Mouse (Mus musculus) olfactory bulb, adult 2 months (tissue): Measurements from ENCODE around the gene Prkab2. TPM values are rescaled to one million over a fixed set of nuclear protein-coding genes. Genes with fewer than 3 reads are reported as not detected.

Experiments
- H3K27ac ChIP-seq: fragments of 200-500 bp; 2 replicates; pipeline ENCODE4 v1.5.1; 2012; ENCODE audit warnings: low read depth, low read length; ENCODE audit not compliant: insufficient read depth
- H3K4me1 ChIP-seq: fragments of 200-500 bp; 2 replicates; pipeline ENCODE4 v1.6.1; 2012; ENCODE audit warnings: low read length; ENCODE audit not compliant: control insufficient read depth, insufficient read depth
- H3K4me3 ChIP-seq: fragments of 200-500 bp; 2 replicates; pipeline ENCODE4 v1.5.1; 2012; ENCODE audit warnings: mild to moderate bottlenecking, low read depth, low read length, moderate library complexity; ENCODE audit not compliant: insufficient read depth
- CTCF ChIP-seq: fragments of 200-500 bp; IDR thresholded peaks from 2 replicates; pipeline ENCODE4 v1.5.1; 2012; ENCODE audit warnings: low read depth, mild to moderate bottlenecking, low read length, moderate library complexity; ENCODE audit not compliant: insufficient read depth
- POLR2A ChIP-seq: fragments of 200-500 bp; IDR thresholded peaks from 2 replicates; pipeline ENCODE4 v1.6.1; 2012; ENCODE audit warnings: mild to moderate bottlenecking, low read depth, low read length, moderate library complexity; ENCODE audit not compliant: insufficient read depth
- WGBS: fragments of 180-500 bp; shearing (Covaris S2); methylation state at CpG from one replicate; pipeline ENCODE4 v1.1.7; 2018; 5-methylcytosine and 5-hydroxymethylcytosine counted together
- polyA plus RNA-seq: library from polyadenylated mRNA; stranded (reverse); fragments of >200 nt; gene quantifications from 2 replicates; pipeline ENCODE4 v1.2.4, GENCODE M21; 2012; ENCODE audit warnings: low replicate concordance; ENCODE audit not compliant: missing spikeins, insufficient read depth, insufficient read length

Gene Prkab2
- polyA plus RNA-seq, 1 experiment, result not detected

DNA sequence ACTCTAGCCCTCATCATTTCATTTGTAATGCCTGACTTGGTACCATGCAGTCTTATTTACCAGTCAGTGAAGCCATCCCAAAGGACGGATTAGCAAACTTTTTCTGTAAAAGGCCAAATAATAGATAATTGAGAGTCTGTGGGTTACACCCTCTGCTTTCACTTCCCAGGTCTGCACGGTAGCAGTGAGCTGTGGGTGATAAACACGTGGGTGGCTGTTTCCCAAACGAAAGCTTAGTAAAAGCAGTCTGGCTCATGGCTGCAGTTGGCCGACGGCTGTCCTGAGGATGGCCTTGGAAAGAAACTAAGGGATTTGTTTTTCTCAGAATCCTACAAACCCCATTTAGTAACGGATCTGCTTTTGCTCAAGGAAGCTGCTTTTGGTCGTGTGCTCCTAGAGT is 3.2 kb downstream of the Prkab2 start:
- TF ChIP-seq CTCF (no peak), POLR2A (no peak)
- Histone ChIP-seq H3K27ac (no peak overlapping the region), H3K4me1 (peaks cover 8% of the 10 kb centered on the region; the same call in 1 of the 2 replicates), H3K4me3 (no peak overlapping the region)
- 42% methylated on average over 8 of the region's 8 CpGs for WGBS

- no peak for TF ChIP-seq POLR2A
- no peak for TF ChIP-seq CTCF
- Histone ChIP-seq H3K4me3 (no peak overlapping the region), H3K27ac (no peak overlapping the region), H3K4me1 (peaks cover 8% of the 10 kb centered on the region; the same call in 1 of the 2 replicates)
- WGBS, result 88% methylated on average over 9 of the region's 9 CpGs
Measured at GRCm38 (mm10) chr3:97665525-97665924, 7.5 kb downstream of the Prkab2 start.

- TF ChIP-seq CTCF, result no peak
- no peak for TF ChIP-seq POLR2A
- H3K27ac ChIP-seq, result no peak overlapping the region
- peaks cover 8% of the 10 kb centered on the region; the same call in 1 of the 2 replicates for H3K4me1 ChIP-seq
- WGBS, result 80% methylated on average over 8 of the region's 8 CpGs
- H3K4me3 ChIP-seq, result no peak overlapping the region
Measured at GRCm38 (mm10) chr3:97666154-97666553, 8.2 kb downstream of the Prkab2 start.

GRCm38 (mm10) chr3:97667093-97667675 is 9.2 kb downstream of the Prkab2 start:
- no peak overlapping the region for H3K27ac ChIP-seq
- 89% methylated on average over 14 of the region's 14 CpGs for WGBS

DNA sequence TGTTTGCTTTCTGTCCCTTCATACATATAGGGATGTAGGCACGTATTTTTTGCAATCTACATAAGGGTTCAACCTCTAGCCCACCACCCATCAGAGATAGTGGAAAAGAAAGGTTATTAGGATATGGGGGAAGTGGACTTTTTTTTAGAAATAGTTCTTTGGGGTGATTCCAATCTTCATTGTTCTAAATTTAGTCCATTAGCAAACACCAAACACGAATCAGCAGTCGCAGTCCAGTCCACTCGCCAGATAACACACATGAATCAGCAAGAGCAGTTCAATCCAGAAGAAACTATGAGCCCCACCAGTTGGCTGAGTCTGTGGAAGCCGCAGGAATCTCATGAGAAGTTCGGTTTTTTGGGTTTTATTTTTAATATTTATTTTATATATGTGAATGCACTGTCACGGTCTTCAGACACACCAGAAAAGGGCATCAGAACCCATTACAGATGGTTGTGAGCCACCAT is 16.7 kb downstream of the Prkab2 start, which contains the start of gene Gm17651:
TSS of gene Gm17651 (minus strand) at position 51 of the 467 bp plus-strand sequence.
- WGBS, result 80% methylated on average over 7 of the region's 7 CpGs

More at GRCm38 (mm10) chr3:97667093-97667675, 9.2 kb downstream of the Prkab2 start:
- no peak for TF ChIP-seq POLR2A
- no peak for TF ChIP-seq CTCF
- Histone ChIP-seq H3K4me1 (0 out of 2 replicates have a peak, but pooled peaks cover 2% of the 10 kb centered on the region), H3K4me3 (no peak overlapping the region)

DNA sequence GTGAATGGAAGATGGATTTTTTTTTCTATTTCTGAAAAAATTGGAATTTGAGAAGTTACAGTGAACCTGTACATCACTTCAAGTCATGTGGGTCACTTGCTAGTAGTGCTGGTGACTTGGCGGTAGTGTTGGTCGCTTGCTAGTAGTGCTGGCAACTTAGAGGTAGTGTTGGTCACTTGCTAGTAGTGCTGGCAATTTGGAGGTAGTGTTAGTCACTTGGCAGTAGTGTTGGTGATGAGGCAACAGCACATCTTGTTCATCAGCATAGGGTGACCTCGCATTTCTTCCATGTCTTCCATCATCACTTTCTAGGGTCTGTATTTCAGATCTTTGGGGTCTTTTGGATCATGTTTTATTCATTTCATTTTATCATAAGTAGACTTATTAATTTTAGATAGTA is 18.1 kb downstream of the Prkab2 start:
- no peak overlapping the region for H3K27ac ChIP-seq
- no peak for TF ChIP-seq CTCF
- no peak for TF ChIP-seq POLR2A
- no peaks in the 10 kb centered on the region for H3K4me1 ChIP-seq
- no peak overlapping the region for H3K4me3 ChIP-seq
- WGBS, result 96% methylated on average over 3 of the region's 3 CpGs

More for the DNA sequence above, 16.7 kb downstream of the Prkab2 start, which contains the start of gene Gm17651:
- Histone ChIP-seq H3K27ac (no peak within 1 kb of the TSS), H3K4me1 (no peaks in the 10 kb centered on the region), H3K4me3 (no peak within 1 kb of the TSS)
- TF ChIP-seq CTCF (no peak), POLR2A (no peak)

- 94% methylated on average over 3 of the region's 3 CpGs for WGBS
- no peak overlapping the region for H3K4me3 ChIP-seq
- no peak for TF ChIP-seq CTCF
- no peak for TF ChIP-seq POLR2A
Measured at GRCm38 (mm10) chr3:97678416-97678815, 20.4 kb downstream of the Prkab2 start.

GRCm38 (mm10) chr3:97680631-97681320 is 22.8 kb downstream of the Prkab2 start:
- H3K27ac ChIP-seq, result no peak overlapping the region
- WGBS, result 8% methylated on average over 28 of the region's 28 CpGs
- TF ChIP-seq POLR2A, result no peak
- peak; percentile 78 for TF ChIP-seq CTCF
- peak overlapping the region; percentile 28 for H3K4me3 ChIP-seq
- peaks cover 12% of the 10 kb centered on the region; the same call in 1 of the 2 replicates for H3K4me1 ChIP-seq

More at GRCm38 (mm10) chr3:97678416-97678815, 20.4 kb downstream of the Prkab2 start:
- H3K27ac ChIP-seq, result no peak overlapping the region
- H3K4me1 ChIP-seq, result peaks cover 6% of the 10 kb centered on the region; the same call in 1 of the 2 replicates
